Mouse (Mus musculus): ENCODE data around the gene Tmcc3. TPM values are rescaled to one million over a fixed set of nuclear protein-coding genes. Genes with fewer than 3 reads are reported as not detected.

Tmcc3 gene
- polyA plus RNA-seq, 1 experiment from 2014 or later, result 6.1 TPM

DNA sequence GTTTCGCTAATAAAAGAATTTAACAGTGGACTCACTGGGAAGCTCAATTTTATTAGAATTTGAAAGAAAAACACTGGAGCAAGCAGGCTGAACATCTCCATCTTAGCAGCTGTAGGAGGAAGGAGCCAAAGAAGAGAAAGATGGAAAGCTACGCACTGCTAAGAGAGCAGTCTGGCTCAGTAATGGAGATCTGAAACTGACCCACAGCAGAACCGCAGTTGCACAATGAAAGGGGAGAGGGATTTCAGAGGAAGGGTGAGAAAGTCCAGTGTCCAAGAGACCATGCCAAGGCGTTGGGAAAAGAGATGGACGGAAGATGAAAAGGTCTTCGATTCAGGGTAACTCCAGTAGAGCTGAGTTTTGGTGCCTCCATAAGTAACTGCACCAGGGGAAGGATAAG, 24.3 kb downstream of the Tmcc3 start:
- no peak overlapping the region for H3K4me2 ChIP-seq (replicated peaks)
- H3K27me3 ChIP-seq, result no peaks in the 10 kb centered on the region
- no peak overlapping the region for H3K27ac ChIP-seq
- no peaks in the 10 kb centered on the region for H3K9me3 ChIP-seq (replicated peaks)
- no peak for ATAC-seq (ENCODE audit: low FRiP score)
- WGBS, result 95% methylated on average over 6 of the region's 6 CpGs
- no peaks in the 10 kb centered on the region for H3K36me3 ChIP-seq
- H3K4me1 ChIP-seq, result no peaks in the 10 kb centered on the region
- no peak overlapping the region for H3K9ac ChIP-seq
- H3K4me3 ChIP-seq, result no peak overlapping the region

GRCm38 (mm10) chr10:94341501-94341900, 29.8 kb downstream of the Tmcc3 start:
- Histone ChIP-seq H3K9ac (no peak overlapping the region), H3K36me3 (no peaks in the 10 kb centered on the region), H3K4me2 (replicated peaks) (no peak overlapping the region), H3K4me1 (no peaks in the 10 kb centered on the region), H3K27ac (no peak overlapping the region), H3K4me3 (no peak overlapping the region), H3K27me3 (no peaks in the 10 kb centered on the region), H3K9me3 (replicated peaks) (no peaks in the 10 kb centered on the region)
- WGBS, result 74% methylated on average over 17 of the region's 17 CpGs
- no peak for ATAC-seq (ENCODE audit: low FRiP score)

- Histone ChIP-seq H3K27me3 (no peaks in the 10 kb centered on the region), H3K4me3 (no peak overlapping the region), H3K36me3 (no peaks in the 10 kb centered on the region), H3K27ac (no peak overlapping the region), H3K4me2 (replicated peaks) (no peak overlapping the region), H3K9ac (no peak overlapping the region), H3K4me1 (no peaks in the 10 kb centered on the region), H3K9me3 (replicated peaks) (no peaks in the 10 kb centered on the region)
- no peak for ATAC-seq (ENCODE audit: low FRiP score)
- 72% methylated on average over 7 of the region's 7 CpGs for WGBS
Observed at GRCm38 (mm10) chr10:94342256-94342655, 30.5 kb downstream of the Tmcc3 start.

- no peaks in the 10 kb centered on the region for H3K36me3 ChIP-seq
- no peak overlapping the region for H3K27ac ChIP-seq
- H3K9me3 ChIP-seq (replicated peaks), result no peaks in the 10 kb centered on the region
- H3K4me2 ChIP-seq (replicated peaks), result no peak overlapping the region
- no peak overlapping the region for H3K9ac ChIP-seq
- H3K27me3 ChIP-seq, result no peaks in the 10 kb centered on the region
- WGBS, result 90% methylated on average over 7 of the region's 7 CpGs
- no peak overlapping the region for H3K4me3 ChIP-seq
- ATAC-seq (ENCODE audit: low FRiP score), result no peak
- no peaks in the 10 kb centered on the region for H3K4me1 ChIP-seq
Observed at GRCm38 (mm10) chr10:94343581-94343980, 31.8 kb downstream of the Tmcc3 start.

- no peak overlapping the region for H3K27ac ChIP-seq
- WGBS, result 59% methylated on average over 21 of the region's 22 CpGs
Observed at GRCm38 (mm10) chr10:94344631-94345417, 33.1 kb downstream of the Tmcc3 start.

DNA sequence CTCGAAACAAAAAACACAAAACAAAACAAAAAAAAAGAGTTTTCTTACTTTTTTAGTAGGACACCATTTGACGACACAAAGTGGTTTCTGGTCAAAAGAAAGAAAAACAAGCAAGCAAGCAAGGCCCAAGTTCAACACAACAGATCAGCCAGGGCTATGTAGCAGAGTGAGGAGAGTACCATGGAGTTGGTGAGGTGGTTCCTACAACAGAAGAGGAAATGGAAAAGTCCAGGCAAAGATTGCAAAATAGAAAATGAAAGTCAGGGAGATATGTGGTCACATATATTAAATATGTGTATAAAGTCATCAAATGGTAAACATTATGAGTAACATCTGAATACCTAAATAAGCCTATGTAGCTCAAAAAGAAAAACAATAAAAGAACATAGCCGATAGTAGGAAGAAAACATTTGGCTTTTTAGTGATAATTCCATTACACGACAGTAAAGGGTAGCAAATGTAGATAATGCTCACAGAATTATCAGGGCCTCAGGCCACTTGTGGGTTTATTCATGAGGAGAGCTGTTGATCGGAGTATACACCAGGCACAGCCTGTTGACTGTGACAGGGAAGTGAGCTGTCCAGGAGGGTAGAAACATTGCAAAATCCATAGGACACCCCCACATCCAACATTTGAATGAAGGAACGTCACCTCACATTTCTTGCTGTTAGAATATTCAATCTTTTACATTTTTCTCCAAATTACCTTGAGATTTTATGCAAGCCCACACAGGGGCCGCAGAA, 33.9 kb downstream of the Tmcc3 start:
- Histone ChIP-seq H3K9me3 (replicated peaks) (no peaks in the 10 kb centered on the region), H3K9ac (no peak overlapping the region), H3K4me1 (peaks cover 8% of the 10 kb centered on the region), H3K4me3 (no peak overlapping the region), H3K4me2 (replicated peaks) (no peak overlapping the region), H3K36me3 (no peaks in the 10 kb centered on the region), H3K27ac (no peak overlapping the region), H3K27me3 (no peaks in the 10 kb centered on the region)
- no peak for ATAC-seq (ENCODE audit: low FRiP score)
- WGBS, result 89% methylated on average over 7 of the region's 7 CpGs

More at GRCm38 (mm10) chr10:94344631-94345417, 33.1 kb downstream of the Tmcc3 start:
- peaks cover under 1% of the 10 kb centered on the region; the same call in 1 of the 2 replicates for H3K4me1 ChIP-seq
- no peaks in the 10 kb centered on the region for H3K36me3 ChIP-seq
- H3K9ac ChIP-seq, result no peak overlapping the region
- H3K4me2 ChIP-seq (replicated peaks), result no peak overlapping the region
- no peaks in the 10 kb centered on the region for H3K9me3 ChIP-seq (replicated peaks)
- H3K4me3 ChIP-seq, result no peak overlapping the region
- no peaks in the 10 kb centered on the region for H3K27me3 ChIP-seq
- ATAC-seq (ENCODE audit: low FRiP score), result no peak

GRCm38 (mm10) chr10:94346596-94346995, 34.8 kb downstream of the Tmcc3 start:
- Histone ChIP-seq H3K9me3 (replicated peaks) (no peaks in the 10 kb centered on the region), H3K9ac (no peak overlapping the region), H3K4me1 (peaks cover 11% of the 10 kb centered on the region), H3K27ac (no peak overlapping the region), H3K36me3 (no peaks in the 10 kb centered on the region), H3K4me2 (replicated peaks) (no peak overlapping the region), H3K4me3 (no peak overlapping the region), H3K27me3 (no peaks in the 10 kb centered on the region)
- 94% methylated on average over 7 of the region's 7 CpGs for WGBS
- no peak for ATAC-seq (ENCODE audit: low FRiP score)

GRCm38 (mm10) chr10:94347296-94347695, 35.5 kb downstream of the Tmcc3 start:
- WGBS, result 72% methylated on average over 10 of the region's 10 CpGs

DNA sequence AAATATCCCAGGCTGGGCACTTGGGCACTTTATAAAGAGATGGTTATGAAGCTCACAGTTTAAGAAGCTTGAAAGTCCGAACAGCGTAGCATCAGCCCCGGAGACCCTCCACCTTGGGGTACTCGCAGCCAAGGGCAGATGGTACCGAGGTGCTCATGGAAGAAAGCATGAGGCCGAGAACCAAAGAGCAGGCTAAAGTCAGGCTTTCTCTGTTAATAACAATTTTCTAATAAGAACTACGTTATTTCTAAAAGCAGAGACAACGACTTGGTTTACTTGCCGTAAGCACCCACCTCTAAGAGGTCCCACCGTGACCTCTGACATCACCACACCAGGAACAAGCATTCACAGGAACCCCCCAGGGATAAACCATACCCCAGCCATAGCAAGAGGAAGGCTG, 36.2 kb downstream of the Tmcc3 start:
- no peaks in the 10 kb centered on the region for H3K27me3 ChIP-seq
- 97% methylated on average over 10 of the region's 10 CpGs for WGBS
- ATAC-seq (ENCODE audit: low FRiP score), result no peak

More at GRCm38 (mm10) chr10:94347296-94347695, 35.5 kb downstream of the Tmcc3 start:
- ATAC-seq (ENCODE audit: low FRiP score), result no peak
- H3K4me3 ChIP-seq, result no peak overlapping the region
- no peaks in the 10 kb centered on the region for H3K36me3 ChIP-seq
- H3K4me2 ChIP-seq (replicated peaks), result no peak overlapping the region
- H3K27me3 ChIP-seq, result no peaks in the 10 kb centered on the region
- H3K9me3 ChIP-seq (replicated peaks), result no peaks in the 10 kb centered on the region
- H3K27ac ChIP-seq, result no peak overlapping the region
- H3K9ac ChIP-seq, result no peak overlapping the region
- H3K4me1 ChIP-seq, result peaks cover 11% of the 10 kb centered on the region

DNA sequence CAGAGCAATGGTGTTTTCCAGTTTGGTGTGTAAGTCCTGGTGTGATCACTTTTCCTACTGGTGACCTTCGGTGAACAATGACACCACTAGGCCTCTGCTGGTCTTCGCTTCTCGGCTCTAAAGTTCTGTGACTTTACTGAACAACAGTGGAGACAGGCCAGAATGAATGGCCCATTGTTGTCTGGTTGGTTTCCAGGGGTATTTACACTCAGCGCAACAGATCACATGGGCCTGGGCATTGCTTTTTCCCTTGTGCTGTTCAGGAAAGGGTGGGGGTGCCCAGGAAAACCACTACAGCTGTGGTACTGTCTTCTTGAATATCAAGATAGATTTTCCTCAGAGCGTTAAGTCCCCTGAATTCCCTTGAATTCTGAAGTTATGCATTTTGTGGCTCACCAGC, 38.5 kb downstream of the Tmcc3 start:
- Histone ChIP-seq H3K27me3 (no peaks in the 10 kb centered on the region), H3K9me3 (replicated peaks) (no peaks in the 10 kb centered on the region), H3K4me2 (replicated peaks) (no peak overlapping the region), H3K9ac (no peak overlapping the region), H3K4me1 (peaks cover 11% of the 10 kb centered on the region), H3K27ac (no peak overlapping the region), H3K36me3 (no peaks in the 10 kb centered on the region), H3K4me3 (no peak overlapping the region)
- no peak for ATAC-seq (ENCODE audit: low FRiP score)
- WGBS, result 45% methylated on average over 5 of the region's 5 CpGs

More for the DNA sequence above, 36.2 kb downstream of the Tmcc3 start:
- H3K4me2 ChIP-seq (replicated peaks), result no peak overlapping the region
- H3K4me1 ChIP-seq, result peaks cover 11% of the 10 kb centered on the region
- no peaks in the 10 kb centered on the region for H3K9me3 ChIP-seq (replicated peaks)
- H3K9ac ChIP-seq, result no peak overlapping the region
- no peaks in the 10 kb centered on the region for H3K36me3 ChIP-seq
- no peak overlapping the region for H3K4me3 ChIP-seq
- no peak overlapping the region for H3K27ac ChIP-seq

DNA sequence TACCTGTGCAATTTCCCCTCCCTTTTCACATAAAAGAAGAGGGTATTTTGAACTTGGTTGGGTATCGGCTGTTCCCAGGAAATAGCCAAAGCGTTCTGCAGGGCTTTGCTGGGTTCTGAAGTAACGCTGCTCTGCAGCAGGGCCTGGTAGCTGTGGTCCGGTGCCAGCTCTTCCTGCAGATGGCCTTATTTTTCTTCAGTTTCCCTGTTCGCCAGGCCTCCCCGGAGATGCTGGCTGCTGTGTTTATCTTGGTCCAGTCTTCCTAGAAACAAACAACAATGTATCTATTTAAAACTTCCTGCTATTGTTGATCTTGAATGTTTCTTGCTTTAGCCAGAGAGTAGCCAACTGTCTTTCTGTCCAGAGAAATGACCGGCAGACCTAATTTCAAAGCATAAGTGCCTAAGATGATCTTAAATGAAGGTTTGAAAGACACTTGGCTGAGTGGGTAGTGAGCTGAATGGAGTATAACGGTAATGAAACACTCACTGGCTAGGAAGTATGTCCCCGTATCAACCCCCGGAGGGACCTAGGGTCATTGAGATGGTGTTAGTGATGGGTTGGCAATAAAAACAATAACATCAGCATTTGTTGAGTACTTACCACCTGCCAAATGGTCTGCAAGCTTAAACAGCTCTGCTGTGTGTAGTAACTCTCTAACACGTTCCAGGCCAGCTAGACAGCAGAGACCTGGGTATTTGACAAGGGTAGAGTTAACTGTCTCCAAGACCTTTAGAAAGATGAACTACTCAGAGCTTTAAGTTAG, 39.3 kb downstream of the Tmcc3 start:
- WGBS, result 75% methylated on average over 11 of the region's 11 CpGs
- no peaks in the 10 kb centered on the region for H3K9me3 ChIP-seq (replicated peaks)
- H3K4me2 ChIP-seq (replicated peaks), result no peak overlapping the region
- H3K36me3 ChIP-seq, result no peaks in the 10 kb centered on the region
- no peak overlapping the region for H3K4me3 ChIP-seq
- ATAC-seq (ENCODE audit: low FRiP score), result no peak
- no peak overlapping the region for H3K9ac ChIP-seq
- no peak overlapping the region for H3K27ac ChIP-seq
- no peaks in the 10 kb centered on the region for H3K27me3 ChIP-seq
- H3K4me1 ChIP-seq, result peaks cover 11% of the 10 kb centered on the region

DNA sequence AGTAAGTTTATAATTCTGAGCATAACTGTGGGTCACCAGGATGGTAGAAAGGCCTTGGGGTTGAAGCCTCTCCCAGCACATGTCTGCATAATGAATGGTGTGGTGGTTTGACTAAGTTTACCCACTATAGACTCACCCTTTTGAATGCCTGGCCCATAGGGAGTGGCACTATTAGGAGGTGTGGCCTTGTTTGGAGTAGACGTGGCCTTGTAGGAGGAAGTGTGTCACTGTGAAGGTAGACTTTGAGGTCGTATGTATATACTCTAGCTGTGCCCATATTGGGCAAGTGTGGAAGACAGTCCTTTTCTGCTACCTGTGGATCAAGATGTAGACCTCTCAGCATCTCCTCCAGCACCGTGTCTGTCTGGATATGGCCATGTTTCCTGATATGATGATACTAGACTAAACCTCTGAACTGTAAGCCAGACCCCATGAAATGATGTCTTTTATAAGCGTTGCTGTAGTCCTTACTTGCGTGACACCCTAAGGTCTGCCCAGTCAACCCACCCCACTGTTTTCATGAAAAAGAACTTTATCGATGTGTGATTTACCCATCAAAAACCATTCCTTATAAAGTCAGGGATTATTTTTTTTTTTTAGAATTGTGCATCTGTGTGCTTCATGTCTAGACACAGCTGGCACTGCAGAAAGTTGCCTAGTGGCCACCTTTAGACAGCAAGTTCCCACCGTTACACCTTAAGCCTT, 40.6 kb downstream of the Tmcc3 start:
- 93% methylated on average over 7 of the region's 7 CpGs for WGBS
- Histone ChIP-seq H3K27me3 (no peaks in the 10 kb centered on the region), H3K27ac (no peak overlapping the region), H3K9me3 (replicated peaks) (no peaks in the 10 kb centered on the region), H3K36me3 (no peaks in the 10 kb centered on the region), H3K4me3 (no peak overlapping the region), H3K4me2 (replicated peaks) (no peak overlapping the region), H3K4me1 (peaks cover 11% of the 10 kb centered on the region), H3K9ac (no peak overlapping the region)
- no peak for ATAC-seq (ENCODE audit: low FRiP score)
